Mouse (Mus musculus): ENCODE measurements at regions not wholly inside any gene's neighbourhood (a gene's known extent, or its start where the extent isn't known, plus 50 kb on each side); places are given as distances from the start of the nearest gene placed in this dataset.
"Not testable (repeated sequence)": the region's sequence is repeated elsewhere in the genome, so short reads cannot be mapped to it uniquely, and the experiment has no call there.

DNA sequence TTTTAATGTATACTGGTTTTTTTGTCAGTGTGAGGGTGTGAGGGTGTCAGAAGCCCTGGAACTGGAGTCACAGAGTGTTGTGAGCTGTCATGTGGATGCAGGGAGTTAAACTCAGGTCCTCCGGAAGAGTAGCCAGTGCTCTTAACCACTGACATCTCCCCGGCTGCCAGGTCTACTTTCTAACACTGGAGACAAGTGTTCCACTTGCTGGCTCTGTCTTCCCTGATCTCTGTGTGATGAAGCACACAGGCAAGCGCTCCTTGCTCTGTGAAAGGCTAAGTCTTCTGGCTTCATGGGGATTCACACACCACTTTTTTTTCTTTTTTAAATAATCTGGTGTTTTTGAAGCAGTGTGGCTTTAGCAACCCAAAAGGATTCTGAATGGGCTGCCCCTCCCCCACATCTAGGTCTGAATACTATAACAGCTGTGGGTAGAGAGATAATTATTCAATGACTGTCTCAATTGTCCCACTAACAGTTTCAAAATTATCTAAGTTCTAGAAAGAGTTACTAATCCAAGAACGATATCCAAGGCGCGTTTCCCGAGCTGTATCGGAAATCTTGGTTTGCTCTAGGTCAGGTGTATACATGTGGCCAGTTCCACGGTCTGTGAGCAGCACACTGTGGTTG is 208.4 kb upstream of the Smim15 start:
- no peak for DNase-seq (ENCODE audit: low read depth, low spot score)

DNA sequence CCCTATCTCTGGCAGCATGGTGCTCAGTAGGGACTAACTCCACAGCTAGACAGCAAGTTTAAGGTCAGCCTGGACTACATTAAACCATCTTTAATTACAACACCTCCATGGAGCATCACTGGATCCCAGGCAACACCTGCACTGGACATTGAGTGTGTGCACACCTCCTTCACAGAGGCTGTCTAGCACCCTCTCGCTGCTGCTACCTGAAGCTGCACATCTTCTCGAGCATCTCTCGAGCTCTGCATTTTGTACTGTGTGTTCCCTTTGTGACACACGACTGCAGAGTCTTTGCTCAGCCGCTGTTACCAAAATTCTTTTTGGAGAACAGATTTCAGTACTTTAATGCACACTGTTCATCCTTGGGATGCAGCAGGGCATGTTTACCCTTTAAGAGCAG is 212.2 kb upstream of the Smim15 start:
- no peak for DNase-seq (ENCODE audit: low read depth, low spot score)

DNA sequence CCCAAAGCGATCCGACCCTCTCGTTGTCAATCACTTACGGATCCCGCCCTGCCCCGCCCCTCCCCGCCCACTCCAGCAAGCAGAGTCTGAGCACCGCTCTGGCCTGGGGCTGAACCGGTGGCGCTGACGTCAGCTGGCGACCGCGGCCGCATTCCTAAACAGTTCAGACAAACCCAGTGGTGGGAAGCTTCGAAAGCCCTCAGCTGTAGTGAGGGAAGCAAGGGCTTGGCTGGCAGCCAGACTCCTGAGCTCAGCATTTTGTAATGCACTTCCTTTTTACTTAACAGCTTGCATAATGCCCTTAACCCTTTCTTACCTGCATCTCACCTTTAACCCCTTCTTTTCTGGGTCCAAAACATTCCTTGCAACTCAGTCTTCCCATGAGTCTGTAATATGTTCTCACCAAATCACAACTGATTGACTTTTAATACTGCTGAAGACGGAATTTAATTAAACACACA is 213.0 kb upstream of the Smim15 start:
- DNase-seq (ENCODE audit: low read depth, low spot score): peak; percentile 97

DNA sequence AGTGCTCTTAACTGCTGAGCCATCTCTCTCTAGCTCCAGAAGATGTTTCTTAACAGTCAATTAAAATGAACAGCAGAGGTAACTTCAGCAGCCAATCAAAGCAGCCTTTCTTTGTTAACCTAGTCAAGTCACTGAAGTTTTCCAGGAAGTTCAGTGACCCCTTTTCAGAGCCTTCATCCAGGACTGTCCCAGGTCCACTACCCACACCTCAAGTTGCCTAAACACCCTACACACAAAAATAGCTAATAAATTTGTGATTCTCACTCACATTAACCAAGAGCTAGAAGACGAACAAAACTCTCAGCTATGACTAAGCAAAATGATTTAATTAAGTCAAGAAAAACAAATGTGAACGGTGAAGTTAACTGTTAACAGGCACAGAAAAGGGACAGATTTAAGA is 214.0 kb upstream of the Smim15 start:
- DNase-seq (ENCODE audit: low read depth, low spot score): no peak

DNA sequence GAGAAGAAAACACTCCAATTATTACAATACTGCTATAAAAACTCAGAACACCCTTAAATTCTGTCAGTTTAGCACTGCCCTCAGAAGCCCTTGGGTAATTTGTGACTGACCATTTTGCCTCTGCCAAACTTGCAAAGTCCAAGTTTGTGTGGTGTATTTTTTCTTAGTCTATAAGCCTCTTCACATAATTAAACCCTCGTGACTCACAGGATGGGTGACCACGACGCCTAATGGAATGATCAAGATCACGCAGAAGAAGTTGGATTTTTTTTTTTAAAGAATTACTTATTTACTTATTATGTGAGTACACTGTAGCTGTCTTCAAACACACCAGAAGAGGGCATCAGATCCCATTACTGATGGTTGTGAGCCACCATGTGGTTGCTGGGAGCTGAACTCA is 214.4 kb upstream of the Smim15 start:
- DNase-seq (ENCODE audit: low read depth, low spot score): no peak

DNA sequence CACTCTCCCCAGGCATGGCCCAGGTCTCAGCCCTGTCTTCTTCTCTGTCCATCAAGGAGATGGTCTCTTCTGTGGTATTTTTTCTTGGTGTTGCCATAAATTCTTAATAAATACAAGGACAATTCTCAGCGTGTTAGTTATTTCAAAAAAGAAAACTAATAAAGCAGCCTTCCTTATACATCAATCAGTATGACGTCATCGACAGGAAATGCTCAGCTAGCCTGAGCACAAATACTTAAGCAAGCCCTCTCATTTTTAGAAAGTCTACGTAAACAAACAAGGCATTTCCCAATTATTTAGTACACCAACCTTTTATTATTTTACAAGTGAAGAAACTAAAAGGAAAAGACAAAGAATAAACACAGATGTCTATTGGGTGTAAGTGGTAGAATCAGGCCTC is 218.6 kb upstream of the Smim15 start:
- no peak for DNase-seq (ENCODE audit: low read depth, low spot score)

DNA sequence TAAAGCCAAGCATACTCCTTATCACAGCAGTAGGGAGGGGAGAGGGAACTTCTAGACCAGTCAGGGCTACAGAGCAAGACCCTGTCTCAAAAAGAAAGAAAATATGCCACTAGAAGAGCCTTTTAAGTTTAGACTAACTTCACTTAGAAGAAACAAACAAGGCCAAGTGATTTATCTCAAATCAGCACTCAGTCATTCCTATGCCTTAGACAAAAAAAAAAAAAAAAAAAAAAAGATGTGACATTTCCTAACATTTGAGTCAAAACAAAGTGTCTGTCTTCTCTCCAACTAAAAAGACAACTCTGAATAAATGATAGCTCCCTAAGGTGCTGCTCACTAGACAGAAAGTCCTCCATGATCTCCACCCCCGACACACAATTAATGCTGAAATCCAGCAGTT is 220.9 kb upstream of the Smim15 start:
- no peak for DNase-seq (ENCODE audit: low read depth, low spot score)

DNA sequence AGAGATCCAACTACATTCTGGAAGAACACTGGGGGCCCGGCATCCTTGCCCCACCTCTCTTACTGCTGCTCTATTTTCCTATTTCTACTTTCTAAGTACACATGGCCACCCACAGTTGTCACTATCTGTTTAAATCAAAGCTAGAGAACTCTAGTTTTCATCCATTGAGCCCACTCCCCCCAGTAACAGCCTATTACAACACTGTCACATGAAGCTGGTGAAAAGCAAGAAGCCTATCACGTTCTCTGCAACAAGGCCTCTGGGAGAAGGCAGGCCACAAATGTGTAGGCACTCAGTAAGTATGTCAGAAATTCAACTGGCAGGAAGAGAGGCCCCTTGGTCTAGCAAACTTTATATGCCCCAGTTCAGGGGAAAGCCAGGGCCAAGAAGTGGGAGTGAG is 222.0 kb upstream of the Smim15 start:
- no peak for DNase-seq (ENCODE audit: low read depth, low spot score)

DNA sequence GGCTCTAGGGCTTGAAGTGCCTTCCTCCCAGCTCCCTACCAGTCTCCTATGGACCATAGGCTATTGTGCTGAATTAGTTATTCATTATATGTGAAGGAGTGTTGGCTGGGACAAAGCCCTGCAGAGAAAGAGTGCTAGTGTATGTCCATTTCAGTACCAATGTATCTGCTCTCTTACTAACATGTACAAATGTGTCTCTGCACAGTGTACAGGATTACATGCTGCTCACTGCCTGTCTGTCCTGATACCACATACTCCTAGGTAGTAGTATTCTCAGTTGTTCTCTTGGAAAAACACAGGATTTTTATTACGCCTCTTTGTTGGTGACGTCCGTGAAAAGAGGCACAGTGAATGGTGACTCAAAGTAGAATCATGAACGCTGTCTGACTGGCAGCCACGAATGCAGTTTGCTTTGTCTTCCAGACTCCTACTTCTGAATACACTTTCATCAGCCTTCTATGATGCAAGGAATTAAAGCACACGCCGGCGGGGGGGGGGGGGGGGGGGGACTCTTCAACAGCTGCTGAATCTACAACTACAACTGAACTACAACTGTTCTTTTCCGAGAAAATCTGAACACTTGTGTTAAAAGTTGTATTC is 230.6 kb upstream of the Smim15 start:
- DNase-seq (ENCODE audit: low read depth, low spot score): no peak

DNA sequence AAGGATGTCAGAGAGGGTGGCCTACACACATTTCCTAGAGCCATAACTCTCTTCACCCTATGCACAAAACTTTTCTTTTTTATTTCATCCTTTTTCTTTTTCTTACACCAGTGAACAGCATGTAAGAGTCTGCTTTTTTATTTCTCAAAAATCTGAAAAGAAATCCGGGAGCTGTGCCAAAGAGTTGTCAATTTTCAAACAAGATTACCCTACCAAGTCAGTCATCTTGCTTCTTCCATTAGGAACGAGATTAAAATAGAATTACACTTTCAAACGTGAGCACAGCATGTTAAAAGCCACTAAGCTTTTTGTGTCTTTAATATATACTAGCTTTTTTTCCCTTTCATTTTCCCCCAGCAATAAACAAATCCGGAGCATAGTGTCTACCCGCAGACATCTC is 232.2 kb upstream of the Smim15 start:
- no peak for DNase-seq (ENCODE audit: low read depth, low spot score)

DNA sequence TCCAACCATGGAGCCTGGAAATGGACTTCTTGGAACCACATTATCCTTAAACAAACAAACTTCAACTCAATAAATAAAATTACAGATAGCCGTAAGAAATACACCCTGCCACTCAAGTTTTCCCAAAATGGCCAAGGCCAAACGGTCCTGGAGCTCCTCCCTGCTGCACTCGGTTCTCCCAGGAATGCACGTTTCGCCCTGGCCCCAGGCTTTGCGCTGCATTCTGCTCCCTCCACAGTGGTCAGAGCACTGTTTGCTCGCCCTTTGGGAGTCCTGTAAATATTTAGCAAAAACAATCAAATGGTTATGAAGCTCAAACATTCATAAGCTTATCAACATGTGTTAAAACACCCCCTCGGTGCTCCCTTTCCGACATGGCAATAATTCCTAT is 233.4 kb upstream of the Smim15 start:
- DNase-seq (ENCODE audit: low read depth, low spot score): no peak

DNA sequence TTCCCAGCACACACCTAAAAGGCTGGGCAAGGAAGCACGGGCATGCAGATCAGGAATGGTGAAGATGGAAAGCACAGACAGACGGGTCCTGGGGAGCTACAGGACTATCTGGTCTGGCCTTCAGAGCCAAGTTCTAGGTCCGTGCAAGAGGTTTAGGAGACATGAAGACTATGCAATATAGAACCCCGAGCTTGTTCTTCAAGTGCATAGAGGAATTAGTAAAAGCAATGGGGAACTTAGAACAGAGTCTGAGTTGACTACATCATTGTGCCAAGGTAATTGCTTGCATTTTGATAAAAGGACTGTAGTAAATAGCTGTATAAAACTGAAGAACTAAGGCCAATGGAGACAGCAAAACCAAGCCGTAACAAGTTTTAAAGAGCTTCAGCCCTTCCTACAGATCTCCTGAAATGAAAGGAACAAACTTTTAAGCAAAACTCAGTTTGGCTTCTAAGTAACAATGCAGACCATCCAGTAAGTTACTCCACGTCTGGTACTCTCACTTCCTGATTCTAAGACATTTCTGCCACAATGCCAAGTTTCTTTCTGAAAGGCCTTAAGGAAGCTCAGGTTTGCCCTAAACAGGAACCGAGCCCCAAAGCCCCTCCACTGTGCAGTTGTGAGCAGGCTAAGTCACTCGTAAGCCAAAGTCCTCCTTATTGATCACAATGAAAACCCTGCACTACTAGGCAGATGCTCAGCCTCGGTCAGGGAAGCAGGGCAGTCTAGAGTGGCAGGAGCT is 234.0 kb upstream of the Smim15 start:
- DNase-seq (ENCODE audit: low read depth, low spot score): no peak

DNA sequence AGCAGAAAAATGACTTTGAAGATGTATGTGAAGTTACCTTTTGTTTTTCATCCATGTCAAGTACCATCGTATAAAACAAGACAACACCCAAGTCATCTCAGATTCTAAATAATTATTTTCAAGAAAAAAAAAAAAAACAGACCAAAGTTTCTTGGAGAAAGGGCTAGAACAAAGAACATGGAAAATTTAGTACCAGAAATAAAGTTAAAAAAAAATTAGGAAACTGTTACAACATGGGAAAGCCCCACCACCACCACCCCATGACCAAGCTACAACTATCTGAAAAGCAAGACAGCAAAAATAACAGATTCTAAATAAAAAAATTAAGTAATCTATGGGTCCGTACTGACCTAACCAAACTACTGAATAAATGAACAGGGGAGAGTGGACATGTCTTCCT is 235.3 kb upstream of the Smim15 start:
- DNase-seq (ENCODE audit: low read depth, low spot score): no peak

DNA sequence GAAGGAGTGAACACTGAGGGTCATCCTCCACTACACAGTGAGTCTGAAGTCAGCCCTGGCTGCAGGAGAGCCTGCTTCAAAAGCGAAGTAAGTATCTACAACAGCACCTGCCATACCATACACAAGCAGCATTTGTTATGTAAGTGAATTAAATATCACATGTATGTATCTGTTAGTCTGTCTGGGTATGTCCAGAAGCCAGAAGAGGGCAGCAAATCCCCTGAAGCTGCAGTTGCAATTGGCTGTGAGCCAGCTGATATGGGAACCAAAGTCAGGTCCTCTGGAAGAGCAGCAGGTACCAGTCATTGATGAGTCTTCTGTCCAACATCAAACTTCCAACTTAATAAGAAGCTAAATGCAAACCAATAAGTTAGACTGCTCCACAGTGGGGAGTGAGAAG is 239.8 kb upstream of the Smim15 start:
- DNase-seq (ENCODE audit: low read depth, low spot score): no peak

DNA sequence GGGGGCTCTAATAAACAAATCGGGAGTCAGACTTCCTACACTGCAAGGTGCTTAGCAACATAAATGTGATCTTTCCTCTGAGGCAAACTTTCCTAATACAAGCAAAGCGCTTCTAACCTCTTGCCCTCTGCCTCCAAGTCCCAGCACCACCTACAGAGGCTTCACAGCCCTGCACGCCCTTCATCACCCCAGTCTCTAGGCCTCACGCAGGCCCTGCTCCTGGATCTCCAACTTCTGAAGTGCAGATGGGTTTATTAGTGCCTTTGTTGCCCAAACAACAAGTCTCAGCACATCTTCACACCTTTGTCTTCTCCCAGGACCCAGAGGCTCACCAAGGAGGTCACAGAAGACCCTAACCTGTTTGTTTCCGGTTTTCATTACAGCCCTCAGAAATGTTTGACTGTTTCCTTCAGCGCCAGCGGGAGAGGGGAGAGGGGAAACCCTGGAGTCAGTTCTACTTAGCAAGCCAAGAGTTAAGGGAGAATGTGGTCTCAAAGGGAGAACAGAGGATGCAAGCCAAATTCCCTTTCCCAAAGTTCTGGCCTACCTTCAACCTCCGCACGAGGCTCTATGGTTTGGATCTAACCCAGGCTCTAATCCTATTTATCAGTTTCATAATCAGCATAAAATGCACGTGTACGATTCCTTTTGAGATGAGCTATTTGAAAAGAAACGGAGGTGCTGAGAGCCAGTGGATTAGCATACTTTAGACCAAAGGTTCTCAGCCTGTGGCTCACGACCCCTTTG is 244.9 kb upstream of the Smim15 start:
- no peak for DNase-seq (ENCODE audit: low read depth, low spot score)

DNA sequence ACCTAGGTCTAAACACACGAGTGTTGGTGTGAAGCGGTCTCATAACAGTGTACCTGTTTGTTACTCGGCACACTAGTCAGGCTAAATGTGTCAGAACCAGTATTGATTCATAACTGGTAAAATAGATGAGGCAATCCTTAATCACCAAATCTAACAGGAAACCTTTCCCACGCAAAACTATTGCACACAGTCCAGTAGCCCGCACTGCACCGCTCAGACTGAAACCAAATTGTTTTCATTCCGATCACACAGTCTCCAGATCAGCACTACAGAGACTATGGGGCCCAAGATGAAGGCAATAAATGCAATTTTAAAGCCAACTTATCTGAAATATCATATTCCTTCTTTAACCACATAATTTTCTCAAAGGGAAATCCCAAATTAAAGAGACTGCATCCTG is 246.1 kb upstream of the Smim15 start:
- DNase-seq (ENCODE audit: low read depth, low spot score): no peak

DNA sequence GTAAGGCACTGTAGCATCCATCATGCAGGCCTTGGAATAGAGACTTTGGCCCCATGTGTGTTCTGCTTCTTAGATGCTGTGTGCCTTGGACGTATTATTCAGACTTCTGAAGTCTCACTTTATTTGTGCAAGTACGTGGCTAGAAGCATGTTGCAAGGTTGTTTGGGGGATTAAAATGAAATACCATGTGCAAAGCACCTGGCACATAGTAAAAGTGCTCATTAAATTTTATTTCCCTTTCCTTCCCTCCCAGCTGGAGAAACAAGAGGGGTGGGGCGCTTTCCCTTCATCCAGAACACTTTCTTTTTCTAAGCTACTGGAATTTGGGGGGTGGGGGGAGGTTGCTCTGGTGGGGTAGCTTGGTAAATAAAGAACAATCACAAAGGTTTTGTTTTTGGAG is 248.7 kb upstream of the Smim15 start:
- DNase-seq (ENCODE audit: low read depth, low spot score): peak; percentile 87

DNA sequence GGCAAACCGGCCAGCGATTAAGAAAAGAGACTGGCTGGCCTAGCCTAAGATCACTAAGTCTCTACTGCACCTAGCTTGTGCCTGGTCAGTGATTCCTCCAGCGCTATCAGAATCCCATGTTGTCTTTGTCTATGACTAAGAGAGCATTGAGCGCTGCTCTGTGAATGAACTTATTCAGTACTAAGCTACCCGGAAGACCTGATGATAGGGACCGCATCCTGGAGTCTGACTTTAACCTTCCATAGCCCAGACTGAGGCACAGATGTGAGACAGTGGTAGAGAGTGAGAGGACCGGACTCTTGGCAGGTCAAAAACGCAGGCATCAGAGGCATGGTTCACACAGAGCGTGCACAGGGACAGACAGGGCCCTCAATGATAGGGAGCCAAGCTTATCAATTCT is 252.5 kb upstream of the Smim15 start:
- no peak for DNase-seq (ENCODE audit: low read depth, low spot score)

DNA sequence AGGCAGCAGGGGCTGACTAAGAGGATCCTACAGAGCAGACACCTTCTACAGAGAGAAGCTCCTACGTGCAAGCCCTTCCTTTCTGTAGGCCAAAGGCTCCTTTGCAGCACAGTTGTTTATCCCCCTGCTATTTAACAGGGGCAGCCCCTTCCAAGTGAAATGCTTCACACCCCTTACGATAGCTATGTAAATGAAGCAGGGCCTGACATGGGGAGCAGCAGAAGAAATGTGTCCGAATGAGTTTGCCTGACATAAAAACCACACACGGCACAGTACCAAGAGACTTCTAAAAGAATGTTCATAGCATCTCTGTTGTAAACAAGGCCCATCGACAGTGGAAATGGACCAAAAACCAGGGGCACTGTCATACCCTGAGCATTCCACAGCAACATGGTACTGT is 259.3 kb upstream of the Smim15 start:
- DNase-seq (ENCODE audit: low read depth, low spot score): no peak

DNA sequence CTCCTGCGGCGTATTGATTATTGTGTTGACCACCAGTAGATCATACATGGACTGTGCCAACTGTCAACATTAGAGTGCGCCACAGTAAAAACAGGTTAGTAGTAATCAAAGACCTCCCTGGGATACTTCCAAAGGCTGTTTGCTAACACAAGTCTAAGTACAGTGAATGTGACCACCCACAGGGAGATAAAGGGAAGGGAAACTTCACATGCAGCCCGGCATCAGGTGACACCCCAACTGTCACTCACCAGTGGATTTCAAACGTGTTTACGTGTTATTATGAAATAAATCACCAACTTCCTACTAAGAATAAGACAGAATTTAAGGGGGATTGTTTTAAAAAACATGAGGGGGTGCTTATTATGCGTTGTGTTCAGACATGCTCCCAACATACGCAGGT is 262.5 kb upstream of the Smim15 start:
- no peak for DNase-seq (ENCODE audit: low read depth, low spot score)

DNA sequence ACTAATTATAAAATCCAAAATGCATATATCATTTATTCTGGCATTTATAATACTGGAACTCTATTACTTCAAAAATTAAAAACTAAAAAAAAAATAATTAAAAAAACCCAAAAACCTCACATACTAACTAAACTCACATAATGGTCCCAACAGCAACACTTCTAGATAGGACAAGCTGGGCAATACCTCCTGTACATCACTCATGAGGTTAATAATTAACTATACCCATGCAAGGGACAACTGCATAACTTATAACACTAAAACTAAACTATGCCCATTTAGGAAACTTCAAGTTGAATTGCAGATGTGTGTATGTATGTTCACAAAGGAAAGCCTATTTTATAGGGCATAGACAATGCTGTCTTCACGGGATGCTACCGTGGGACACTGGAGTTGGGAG is 263.0 kb upstream of the Smim15 start:
- DNase-seq (ENCODE audit: low read depth, low spot score): no peak

DNA sequence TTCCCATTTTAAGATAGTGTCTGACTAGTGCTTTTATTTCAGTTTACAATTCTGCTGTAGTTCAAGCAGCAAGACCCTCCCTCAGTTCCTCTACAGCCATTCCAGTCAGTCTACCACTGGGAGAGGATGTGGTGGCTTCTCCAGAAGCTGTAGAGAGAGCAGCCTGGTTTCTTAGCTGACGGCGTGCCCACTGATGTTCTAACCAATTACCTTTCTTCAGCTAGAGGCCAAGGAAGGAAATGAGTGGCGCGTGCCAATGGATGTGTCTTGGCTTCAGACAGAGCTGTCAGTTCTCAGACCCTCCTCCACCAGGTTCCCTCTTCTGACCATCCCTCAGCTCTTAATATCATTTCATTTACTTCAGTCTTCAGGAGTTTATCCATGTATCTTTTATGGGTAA is 264.7 kb upstream of the Smim15 start:
- DNase-seq (ENCODE audit: low read depth, low spot score): no peak

DNA sequence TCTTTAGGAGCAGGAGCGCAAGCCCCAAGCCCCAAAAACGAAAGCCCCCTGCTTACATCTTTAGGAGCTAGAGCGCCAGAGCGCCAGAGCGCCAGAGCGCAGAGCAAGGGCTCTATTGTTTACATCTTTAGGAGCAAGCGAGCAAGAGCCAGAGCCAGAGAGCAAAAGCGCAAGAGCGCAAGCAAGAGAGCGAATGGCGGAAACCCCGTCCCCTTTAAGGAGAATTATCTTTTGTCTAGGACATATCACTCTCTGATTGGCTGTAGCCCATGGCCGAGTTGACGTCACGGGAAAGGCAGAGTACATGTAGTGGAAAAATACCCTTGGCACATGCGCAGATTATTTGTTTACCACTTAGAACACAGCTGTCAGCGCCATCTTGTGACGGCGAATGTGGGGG is 269.7 kb upstream of the Smim15 start:
- DNase-seq (ENCODE audit: low read depth, low spot score): not testable (repeated sequence)

Measured in forelimb bud, embryonic 11.5 days (tissue).